Mouse (Mus musculus) CH12.LX (cell line): ENCODE results near the gene Rabl3.

ENCODE experiments used
- BHLHE40 ChIP-seq: IDR thresholded peaks from 2 replicates; pipeline ENCODE4 v1.6.1; 2011; ENCODE audit warnings: mild to moderate bottlenecking, low read depth, low read length, improper control_type of control experiment
- CTCF ChIP-seq, 2 experiments: IDR thresholded peaks in 1 of 2; conservative IDR thresholded peaks in 1 of 2; 2 replicates each; pipeline ENCODE4 v1.5.1; 2011 to 2012; ENCODE audit warnings: low read depth in 2 of 2, low read length in 2 of 2, improper control_type of control experiment in 1 of 2, inconsistent platforms in 1 of 2, mild to moderate bottlenecking in 1 of 2, moderate library complexity in 1 of 2
- ELF1 ChIP-seq: IDR thresholded peaks from 2 replicates; pipeline ENCODE4 v1.6.1; 2014; ENCODE audit warnings: low read depth, mild to moderate bottlenecking, inconsistent platforms, low read length, improper control_type of control experiment
- HCFC1 ChIP-seq: IDR thresholded peaks from 2 replicates; pipeline ENCODE4 v1.6.1; 2012; ENCODE audit warnings: low read depth, mild to moderate bottlenecking, inconsistent platforms, low read length, improper control_type of control experiment
- JUND ChIP-seq: conservative IDR thresholded peaks from 2 replicates; pipeline ENCODE4 v1.6.1; 2011; ENCODE audit warnings: low read depth, low read length, improper control_type of control experiment
- NELFE ChIP-seq: IDR thresholded peaks from 2 replicates; pipeline ENCODE4 v1.6.1; 2011; ENCODE audit warnings: low read depth, low read length, improper control_type of control experiment
- NRF1 ChIP-seq: IDR thresholded peaks from 2 replicates; pipeline ENCODE4 v1.6.1; 2014; ENCODE audit warnings: low read depth, mild to moderate bottlenecking, inconsistent platforms, low read length, improper control_type of control experiment, moderate library complexity
- POLR2A ChIP-seq: IDR thresholded peaks from 2 replicates; pipeline ENCODE4 v1.6.1; 2011; ENCODE audit warnings: low read depth, mild to moderate bottlenecking, improper control_type of control experiment, low read length
- RCOR1 ChIP-seq: conservative IDR thresholded peaks from 2 replicates; pipeline ENCODE4 v1.6.1; 2012; ENCODE audit warnings: low read depth, mild to moderate bottlenecking, inconsistent platforms, low read length, improper control_type of control experiment
- USF1 ChIP-seq: IDR thresholded peaks from 2 replicates; pipeline ENCODE4 v1.6.1; 2014; ENCODE audit warnings: low read depth, mild to moderate bottlenecking, inconsistent platforms, low read length, improper control_type of control experiment
- ZC3H11A ChIP-seq: IDR thresholded peaks from 2 replicates; pipeline ENCODE4 v1.6.1; 2012; ENCODE audit warnings: low read depth, mild to moderate bottlenecking, inconsistent platforms, low read length, improper control_type of control experiment

- no peak for TF ChIP-seq HCFC1
- no peak for TF ChIP-seq CTCF (conservative IDR thresholded peaks at IDR 0.05 in 1 of 2, IDR thresholded peaks at IDR 0.05 in 1 of 2; ENCODE audit: low read depth in 2 of 2, low read length in 2 of 2)
- TF ChIP-seq NRF1, result no peak
- no peak for TF ChIP-seq ELF1
- no peak for TF ChIP-seq BHLHE40
- peak; percentile 61 for TF ChIP-seq POLR2A
- no peak for TF ChIP-seq JUND
- no peak for TF ChIP-seq USF1
- no peak for TF ChIP-seq ZC3H11A
- no peak for TF ChIP-seq NELFE
- TF ChIP-seq RCOR1, result no peak
Measured at GRCm38 (mm10) chr16:37519721-37520120, 20.0 kb upstream of the Rabl3 start.
